Mouse (Mus musculus) brain, adult 2 months (tissue): ENCODE measurements around the gene Scly.

Experiments used
- DNase-seq: peaks from one replicate; pipeline ENCODE4 v3.0.0; 2011; ENCODE audit warnings: low read depth, low spot score

Scly gene

DNA sequence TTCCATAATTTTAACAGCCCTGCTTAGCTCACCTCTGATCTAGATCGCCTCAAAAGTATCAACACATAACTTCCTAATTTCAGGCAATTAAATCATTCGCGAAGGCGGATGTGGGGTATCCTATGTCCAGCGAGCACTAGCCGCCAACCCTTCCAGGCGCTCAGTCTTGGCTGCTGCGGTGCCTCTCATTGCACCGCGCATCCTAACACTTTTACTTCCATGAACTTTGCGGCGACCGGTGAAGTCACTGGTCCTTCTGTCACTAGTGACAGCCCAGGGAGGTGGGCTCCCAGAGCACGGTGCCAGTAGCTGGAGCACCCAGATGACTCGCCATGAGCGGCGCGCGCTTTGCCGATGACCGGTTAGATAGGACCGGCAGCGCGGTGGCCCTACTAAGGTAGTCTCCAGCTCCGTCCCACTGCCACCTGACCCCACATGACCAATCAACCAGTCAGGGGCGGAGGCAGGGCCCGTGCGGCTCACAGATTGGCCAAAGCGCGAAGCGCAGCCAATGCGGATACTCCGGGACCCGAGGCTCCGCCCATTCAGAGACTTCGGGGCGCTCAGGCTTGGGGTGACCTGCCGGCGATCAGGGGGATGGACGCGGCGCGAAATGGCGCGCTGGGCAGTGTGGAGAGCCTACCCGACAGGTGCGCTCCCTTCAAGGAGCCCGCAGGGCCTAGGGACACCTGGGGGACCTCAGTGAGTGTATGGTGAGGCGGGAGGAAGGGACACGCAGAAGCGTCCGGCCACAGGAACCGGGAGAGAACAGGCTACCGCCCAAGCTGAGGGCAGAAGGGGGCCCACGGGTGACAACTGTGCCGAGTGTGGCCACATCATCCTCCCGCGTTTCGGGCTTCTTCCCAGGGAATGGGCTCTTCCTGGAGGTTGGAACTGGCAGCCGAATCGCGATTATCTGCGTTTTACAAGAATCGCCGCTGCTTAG is at the start of gene Scly:
Scly (plus strand) TSS at position 540 of the 946 bp plus-strand sequence.
- DNase-seq: peak; percentile 98

DNA sequence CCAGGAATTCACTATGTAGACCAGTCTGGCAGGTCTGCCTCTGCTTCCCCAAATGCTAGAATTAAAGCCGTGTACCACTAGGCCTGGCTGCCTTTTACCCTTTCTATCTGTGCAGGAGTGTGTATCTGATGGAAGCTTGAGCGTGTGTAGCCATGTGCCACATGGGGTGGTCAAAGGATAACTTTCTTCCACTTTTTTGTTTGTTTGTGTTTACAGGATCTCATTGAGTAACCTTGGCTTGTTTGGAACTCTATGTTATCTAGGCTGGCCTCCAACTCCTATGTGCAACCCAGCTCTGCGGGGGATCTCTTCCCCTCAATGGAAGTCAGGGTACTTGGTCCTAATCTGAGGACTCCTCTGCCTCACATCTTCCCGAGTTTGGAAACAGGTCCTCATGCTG is 49.2 kb upstream of the Scly start:
- no peak for DNase-seq

GRCm38 (mm10) chr1:91249564-91250414 is 48.3 kb upstream of the Scly start, which contains the start of gene Ube2f:
Gene Ube2f (plus strand): TSS chr1:91250304.
- DNase-seq: peak; percentile 100

GRCm38 (mm10) chr1:91250415-91251147 is 47.6 kb upstream of the Scly start:
- peak; percentile 22 for DNase-seq

DNA sequence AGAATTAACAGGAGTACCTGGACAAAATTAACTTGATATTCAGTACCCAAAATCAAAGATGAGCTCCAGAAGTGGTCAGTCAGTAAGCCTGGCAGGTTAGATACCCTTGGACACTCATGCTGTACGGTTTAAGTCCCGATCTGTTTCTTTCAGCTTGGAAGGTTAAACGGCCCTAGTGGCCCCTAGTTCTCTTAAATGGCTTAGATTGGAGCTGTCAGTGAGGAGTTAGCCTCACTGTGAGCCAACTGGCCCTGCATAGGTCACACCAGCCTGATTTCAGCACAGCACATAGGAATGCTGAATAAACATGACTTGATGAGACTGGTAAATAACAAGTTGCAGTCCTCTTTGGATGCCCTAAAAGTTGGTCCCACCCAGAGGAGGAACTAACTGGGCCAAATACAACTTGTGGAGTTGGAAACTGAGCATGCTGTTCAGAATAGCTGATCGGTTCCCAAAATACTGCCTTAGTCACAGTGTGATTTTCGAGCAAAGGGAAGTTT is 46.9 kb upstream of the Scly start:
- peak; percentile 24 for DNase-seq

- DNase-seq: peak; percentile 16
Observed at GRCm38 (mm10) chr1:91251927-91252326, 46.2 kb upstream of the Scly start.

- DNase-seq: no peak
Observed at GRCm38 (mm10) chr1:91257918-91258317, 40.2 kb upstream of the Scly start.

GRCm38 (mm10) chr1:91259794-91260193 is 38.3 kb upstream of the Scly start:
- DNase-seq: no peak

- no peak for DNase-seq
Observed at GRCm38 (mm10) chr1:91262508-91262907, 35.6 kb upstream of the Scly start.

DNA sequence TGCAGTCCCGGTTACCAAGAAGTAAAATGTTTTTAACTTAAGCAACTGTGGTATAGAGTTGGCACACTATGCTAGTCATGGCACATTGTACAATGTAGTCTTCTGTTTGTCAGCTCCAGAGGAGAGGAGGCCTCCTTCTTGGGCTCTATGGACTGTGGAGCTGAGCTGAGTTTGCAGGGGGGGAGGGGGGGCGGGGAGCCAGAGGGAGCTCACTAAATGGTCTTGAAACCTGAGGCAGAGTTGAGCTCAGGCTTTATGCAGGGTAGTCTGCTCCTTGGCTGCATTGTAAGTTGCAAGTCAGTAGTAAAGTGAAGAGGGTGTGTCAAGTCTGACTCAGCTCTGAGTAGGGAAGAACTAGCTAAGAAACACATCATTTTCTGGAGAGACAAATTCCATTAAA is 25.9 kb upstream of the Scly start:
- peak; percentile 48 for DNase-seq

DNA sequence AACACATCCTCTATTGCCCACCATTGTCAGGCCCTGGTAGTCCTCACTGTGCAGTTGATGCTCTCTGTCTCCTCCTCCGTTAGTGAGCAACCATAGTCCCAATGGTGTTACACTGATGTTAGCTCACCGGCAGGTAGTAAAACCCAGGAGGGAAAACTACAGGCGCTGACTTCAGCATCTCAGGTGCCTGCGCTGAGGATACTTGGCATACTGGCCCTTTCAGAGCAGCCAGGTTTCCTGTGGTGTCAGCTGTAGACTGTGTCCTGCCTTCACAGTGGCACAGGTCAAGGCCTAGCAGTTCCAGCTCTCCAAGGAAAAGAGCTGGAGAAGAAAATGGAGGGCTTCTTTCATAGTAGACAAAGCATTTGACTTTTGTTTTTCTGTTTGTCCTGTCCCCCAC is 21.6 kb upstream of the Scly start:
- peak; percentile 54 for DNase-seq

GRCm38 (mm10) chr1:91277480-91277879 is 20.7 kb upstream of the Scly start:
- no peak for DNase-seq

- no peak for DNase-seq
Observed at GRCm38 (mm10) chr1:91278410-91279119, 19.6 kb upstream of the Scly start.

- DNase-seq: no peak
Observed at GRCm38 (mm10) chr1:91279126-91279525, 19.0 kb upstream of the Scly start.

DNA sequence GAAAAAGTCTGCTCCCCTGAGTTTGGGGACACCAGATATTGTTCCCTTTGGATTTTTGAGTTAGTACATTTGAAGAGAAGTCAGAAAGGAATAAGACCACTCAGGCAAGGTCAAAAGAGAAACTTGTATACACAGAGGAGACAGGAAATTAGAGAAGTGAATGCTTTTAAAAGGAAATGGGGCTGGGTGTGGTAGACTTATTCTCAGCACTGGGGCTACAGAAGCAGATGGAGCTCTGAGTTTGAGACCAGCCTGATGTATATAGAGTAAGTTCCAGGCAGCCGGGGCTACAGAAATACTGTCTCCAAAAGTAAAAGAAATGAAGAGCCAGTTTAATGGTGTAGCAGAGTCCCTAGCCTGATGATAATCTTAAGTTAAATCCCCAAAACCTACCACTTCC is 15.6 kb upstream of the Scly start:
- no peak for DNase-seq

- no peak for DNase-seq
Observed at GRCm38 (mm10) chr1:91289375-91289774, 8.8 kb upstream of the Scly start.

DNA sequence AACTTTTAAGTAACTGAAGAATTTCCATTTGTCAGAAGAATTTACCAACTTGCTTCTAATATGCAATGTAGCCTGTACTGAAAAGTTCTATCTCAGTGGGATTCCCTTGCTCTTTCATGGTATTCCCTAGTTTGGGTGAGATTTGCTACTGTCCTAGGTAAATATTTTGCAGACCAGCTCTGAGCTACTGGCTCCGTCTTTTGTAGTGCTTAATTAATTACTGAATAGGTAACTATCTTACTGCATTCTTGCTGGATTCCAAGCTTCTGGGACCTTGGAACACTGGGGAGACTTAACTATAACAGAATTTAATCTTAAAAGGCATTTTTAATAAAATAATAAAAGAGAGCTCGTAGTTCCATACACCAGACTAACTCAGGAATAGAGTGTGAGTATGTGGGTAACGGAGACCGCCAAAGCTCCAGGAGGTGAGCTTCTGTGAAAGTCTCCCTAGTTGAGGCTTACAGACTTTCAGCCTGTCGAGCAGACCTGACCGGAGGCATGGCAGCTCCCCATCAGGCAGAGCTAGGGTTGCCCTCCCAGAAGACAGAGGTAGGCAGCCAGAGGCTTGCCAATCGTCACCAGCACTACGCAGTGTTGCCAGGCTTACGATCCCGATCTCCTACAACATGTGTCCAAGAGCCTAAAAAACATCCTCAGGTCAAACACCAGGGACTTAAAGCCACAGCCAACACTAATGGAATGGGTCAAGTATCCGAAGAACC is 5.9 kb upstream of the Scly start:
- DNase-seq: no peak

DNA sequence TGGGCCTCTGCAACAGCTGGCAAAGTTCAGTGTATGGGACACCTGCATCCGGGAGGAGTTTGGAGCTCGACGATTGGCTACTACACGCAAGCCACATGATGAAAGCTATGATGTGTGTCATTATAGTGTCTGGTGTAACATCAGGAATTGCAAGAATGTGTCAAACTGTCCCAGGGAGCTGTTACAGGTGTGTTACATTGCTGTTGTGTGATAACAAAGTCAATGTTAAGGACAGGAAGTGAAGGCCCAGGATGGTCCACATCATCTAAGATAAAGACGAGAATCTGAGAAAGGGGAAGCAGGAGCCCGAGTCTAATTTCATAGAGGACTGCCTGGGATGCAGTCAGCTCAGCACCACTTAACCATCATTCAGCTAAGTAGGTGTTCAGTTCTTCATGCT is 2.6 kb upstream of the Scly start:
- DNase-seq: no peak

DNA sequence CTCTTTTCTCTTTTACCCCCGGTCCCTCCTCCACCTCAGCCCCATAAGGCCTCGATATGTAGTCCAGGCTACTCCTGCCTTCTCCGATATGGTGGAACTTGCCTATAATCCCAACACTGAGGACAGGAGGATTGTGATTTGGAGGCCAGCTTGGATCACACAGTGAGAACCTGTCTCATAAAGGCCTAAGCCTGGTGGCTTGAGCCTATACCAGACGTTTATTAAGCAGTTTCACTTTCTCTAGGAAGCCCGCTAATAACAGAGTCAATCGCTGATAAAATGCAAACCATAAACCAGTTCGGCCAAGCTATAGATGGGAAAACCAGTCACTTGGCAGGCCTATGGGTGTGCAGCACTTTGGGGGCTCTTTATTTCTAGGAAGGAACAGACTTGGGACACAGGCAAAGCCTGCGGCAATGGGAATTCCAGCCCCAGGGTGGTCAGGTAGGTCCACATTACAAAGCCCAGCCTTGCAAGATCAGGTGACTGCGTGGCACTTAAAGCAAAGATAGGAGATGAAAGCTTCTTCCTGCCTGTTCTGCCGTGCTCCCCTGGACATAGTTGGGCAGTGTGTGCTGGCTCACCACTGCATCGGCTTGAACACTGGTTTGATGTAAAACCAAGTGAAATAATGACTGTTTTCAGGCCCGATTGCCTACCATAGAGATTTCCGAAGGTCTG is 1.0 kb downstream of the Scly start:
- DNase-seq: no peak
